Mouse (Mus musculus) cerebellum, adult 8-10 months (tissue): ENCODE measurements at regions not wholly inside any gene's neighbourhood (a gene's known extent, or its start where the extent isn't known, plus 50 kb on each side); places are given as distances from the start of the nearest gene placed in this dataset.
A peak's percentile ranks its signal among the peaks of the same experiment; 100 is the strongest.

Experiments used
- DNase-seq: peaks from one replicate; pipeline ENCODE4 v3.0.0; 2022

GRCm38 (mm10) chr9:61301070-61301469 is 71.1 kb upstream of the Tle3 start:
- DNase-seq, result no peak

GRCm38 (mm10) chr9:61302724-61303123 is 69.4 kb upstream of the Tle3 start:
- DNase-seq, result no peak

GRCm38 (mm10) chr9:61306306-61306705 is 65.9 kb upstream of the Tle3 start:
- DNase-seq, result no peak

GRCm38 (mm10) chr9:61309096-61309495 is 63.1 kb upstream of the Tle3 start:
- DNase-seq, result no peak

GRCm38 (mm10) chr9:61309768-61310493 is 62.2 kb upstream of the Tle3 start:
- DNase-seq, result no peak

GRCm38 (mm10) chr9:61310574-61310973 is 61.6 kb upstream of the Tle3 start:
- DNase-seq, result no peak

- no peak for DNase-seq
Observed at GRCm38 (mm10) chr9:61311604-61312003, 60.6 kb upstream of the Tle3 start.

GRCm38 (mm10) chr9:61314630-61315179 is 57.5 kb upstream of the Tle3 start:
- DNase-seq, result no peak

GRCm38 (mm10) chr9:61315371-61316298 is 56.5 kb upstream of the Tle3 start:
- DNase-seq, result peak; percentile 66

- DNase-seq, result no peak
Observed at GRCm38 (mm10) chr9:61316442-61316841, 55.7 kb upstream of the Tle3 start.

- no peak for DNase-seq
Observed at GRCm38 (mm10) chr9:61319721-61320120, 52.4 kb upstream of the Tle3 start.

- no peak for DNase-seq
Observed at GRCm38 (mm10) chr9:61321314-61321713, 50.9 kb upstream of the Tle3 start.

GRCm38 (mm10) chr9:61321825-61322224 is 50.3 kb upstream of the Tle3 start:
- peak; percentile 85 for DNase-seq

- no peak for DNase-seq
Observed at GRCm38 (mm10) chr9:61322333-61322732, 49.8 kb upstream of the Tle3 start.
